ENCODE assay signal across 10 mouse cellular contexts in genomic region chr2:167267531-167268410, GRCm38 (mm10). TPM values are rescaled to one million over a fixed set of nuclear protein-coding genes. Genes with fewer than 3 reads are reported as not detected.
DNase-seq lines count a peak whose midpoint lies in the region; ATAC-seq and TF ChIP-seq lines count a peak whose summit lies in the region.
"Had no signal": no experiment of that assay in that cellular context is flagged by ENCODE, and none has a peak within 500 bp of the region (broad histone marks: within the 10 kb centered on the region; RNA-seq: fewer than 3 reads in every experiment).

No protein-coding gene starts in this region.

- no peak for TF ChIP-seq EP300 in heart, postnatal 0 days (IDR thresholded peaks at IDR 0.05; ENCODE audit: low read depth)

- H3K4me1 ChIP-seq in heart, postnatal 0 days (ENCODE audit: control insufficient read depth, insufficient read depth): peaks cover 12% of the 10 kb centered on the region; the same call in 1 of the 2 replicates
- H3K4me1 ChIP-seq in hindbrain, postnatal 0 days (ENCODE audit: insufficient read depth, low read length): no peaks in the 10 kb centered on the region

- H3K9me3 ChIP-seq in heart, postnatal 0 days (replicated peaks; ENCODE audit: control insufficient read depth, low read length): no peaks in the 10 kb centered on the region
- H3K9me3 ChIP-seq in hindbrain, postnatal 0 days (ENCODE audit: low read length): no peaks in the 10 kb centered on the region

- no peak for TF ChIP-seq CTCF in heart, postnatal 0 days (IDR thresholded peaks at IDR 0.05; ENCODE audit: low read depth)
- no peak for TF ChIP-seq CTCF in hindbrain, postnatal 0 days (IDR thresholded peaks at IDR 0.05; ENCODE audit: low read depth)

- peak; percentile 1 to 17 for DNase-seq in kidney, postnatal 25 days
- no peak for DNase-seq in kidney, adult 11 months
- DNase-seq in urinary bladder, postnatal 25 days (ENCODE audit: low spot score): peak; percentile 1
- DNase-seq in urinary bladder, postnatal 36 days (ENCODE audit: low spot score in 2 of 2): no peak
- DNase-seq in heart, postnatal 0 days (ENCODE audit: low spot score): peak; percentile 73
- peak; percentile 2 for DNase-seq in testis, postnatal 14 days (ENCODE audit: low spot score)
- DNase-seq in hindbrain, postnatal 0 days (ENCODE audit: low spot score): no peak
- no peak for DNase-seq in adipocyte (ENCODE audit: low spot score)
- DNase-seq: forebrain, postnatal 0 days had no signal

- H3K27me3 ChIP-seq in heart, postnatal 0 days (ENCODE audit: control insufficient read depth, insufficient read depth, low read length): no peaks in the 10 kb centered on the region
- no peaks in the 10 kb centered on the region for H3K27me3 ChIP-seq in hindbrain, postnatal 0 days (ENCODE audit: insufficient read depth, low read length)

- H3K4me3 ChIP-seq in heart, postnatal 0 days (ENCODE audit: low read depth, low read length): no peak overlapping the region
- no peak overlapping the region for H3K4me3 ChIP-seq in hindbrain, postnatal 0 days (ENCODE audit: low read length)
- H3K4me3 ChIP-seq: megakaryocyte, embryonic 14.5 days had no signal

- no peaks in the 10 kb centered on the region for H3K36me3 ChIP-seq in heart, postnatal 0 days (replicated peaks; ENCODE audit: control insufficient read depth, insufficient read depth, low read length)
- H3K36me3 ChIP-seq in hindbrain, postnatal 0 days (ENCODE audit: insufficient read depth, low read length): no peaks in the 10 kb centered on the region

- H3K27ac ChIP-seq in heart, postnatal 0 days (ENCODE audit: low read depth): peak overlapping the region; percentile 69; the same call in 1 of the 2 replicates
- no peak overlapping the region for H3K27ac ChIP-seq in hindbrain, postnatal 0 days

- WGBS in heart, postnatal 0 days: 39% methylated on average over 14 of the region's 14 CpGs
- 77% methylated on average over 14 of the region's 14 CpGs for WGBS in hindbrain, postnatal 0 days

- peak; percentile 70 for ATAC-seq in heart, postnatal 0 days (ENCODE audit: insufficient read depth, low read depth)
- no peak for ATAC-seq in hindbrain, postnatal 0 days
- ATAC-seq: forebrain, postnatal 0 days had no signal

- H3K4me2 ChIP-seq in heart, postnatal 0 days (ENCODE audit: low read depth, low read length): no peak overlapping the region
- no peak overlapping the region for H3K4me2 ChIP-seq in hindbrain, postnatal 0 days (ENCODE audit: low read depth, low read length)

- no peak overlapping the region for H3K9ac ChIP-seq in heart, postnatal 0 days (replicated peaks; ENCODE audit: low read depth, low read length)
- H3K9ac ChIP-seq in hindbrain, postnatal 0 days (replicated peaks; ENCODE audit: low read length): no peak overlapping the region
- H3K9ac ChIP-seq: forebrain, postnatal 0 days had no signal

RNA-seq across cellular contexts. Expression of gene Ptgis, which starts 27.4 kb away (rescaled TPM):
- total RNA-seq in heart, postnatal 0 days (2014; rRNA removed; ENCODE audit: low replicate concordance): 38.6 and 60.0 TPM in 2 replicates
- polyA plus RNA-seq in heart, postnatal 0 days (2015; fragmentation: Nextera tagmentation; extraction: Ambion mirVana): 20.8 and 22.6 TPM in 2 replicates
- 3.2 and 7.7 TPM in 2 replicates for total RNA-seq in hindbrain, postnatal 0 days (2014; rRNA removed)
- 4.1 and 4.4 TPM in 2 replicates for polyA plus RNA-seq in hindbrain, postnatal 0 days (2015; fragmentation: Nextera tagmentation; extraction: Ambion mirVana)

Comparison
In these comparisons a context has a peak if more than half of its experiments do, and no peak if none do; other contexts are left out.
1. DNase-seq: peak in kidney, postnatal 25 days (2 of 2), urinary bladder, postnatal 25 days (single experiment), heart, postnatal 0 days (single experiment) and testis, postnatal 14 days (single experiment); none in kidney, adult 11 months (single experiment), urinary bladder, postnatal 36 days (0 of 2), hindbrain, postnatal 0 days (single experiment) and adipocyte (single experiment).